Mouse (Mus musculus): ENCODE data around the gene Zbp1. TPM values are rescaled to one million over a fixed set of nuclear protein-coding genes. Genes with fewer than 3 reads are reported as not detected.

Zbp1 gene
- polyA plus RNA-seq, 1 experiment = 7.8 TPM

GRCm38 (mm10) chr2:173225906-173226305, 7.2 kb upstream of the Zbp1 start:
- no peak for DNase-seq
- Histone ChIP-seq H3K4me1 (ENCODE audit: control insufficient read depth, insufficient read depth, low read length) (no peaks in the 10 kb centered on the region), H3K36me3 (ENCODE audit: control insufficient read depth, insufficient read depth, low read length) (no peaks in the 10 kb centered on the region), H3K27me3 (replicated peaks; ENCODE audit: control insufficient read depth, insufficient read depth, low read length) (no peaks in the 10 kb centered on the region), H3K27ac (ENCODE audit: insufficient read depth, low read depth, low read length) (no peak overlapping the region), H3K4me3 (ENCODE audit: insufficient read depth, low read depth, low read length) (no peak overlapping the region)
- 86% methylated on average over 7 of the region's 7 CpGs for WGBS
- TF ChIP-seq POLR2A (IDR thresholded peaks at IDR 0.05; ENCODE audit: low read depth, low read length) (no peak), CTCF (conservative IDR thresholded peaks at IDR 0.05; ENCODE audit: insufficient read depth, insufficient read length, low read depth, low read length) (no peak)

- no peak for TF ChIP-seq CTCF (conservative IDR thresholded peaks at IDR 0.05; ENCODE audit: insufficient read depth, insufficient read length, low read depth, low read length)
- H3K27ac ChIP-seq (ENCODE audit: insufficient read depth, low read depth, low read length) = no peak overlapping the region
Measured at GRCm38 (mm10) chr2:173224832-173225231, 6.1 kb upstream of the Zbp1 start.

GRCm38 (mm10) chr2:173224097-173224496, 5.4 kb upstream of the Zbp1 start:
- 28% methylated on average over 3 of the region's 3 CpGs for WGBS
- no peaks in the 10 kb centered on the region for H3K36me3 ChIP-seq (ENCODE audit: control insufficient read depth, insufficient read depth, low read length)
- H3K27ac ChIP-seq (ENCODE audit: insufficient read depth, low read depth, low read length) = no peak overlapping the region
- no peaks in the 10 kb centered on the region for H3K4me1 ChIP-seq (ENCODE audit: control insufficient read depth, insufficient read depth, low read length)
- no peak for DNase-seq
- no peak for TF ChIP-seq CTCF (conservative IDR thresholded peaks at IDR 0.05; ENCODE audit: insufficient read depth, insufficient read length, low read depth, low read length)
- TF ChIP-seq POLR2A (IDR thresholded peaks at IDR 0.05; ENCODE audit: low read depth, low read length) = no peak
- no peak overlapping the region for H3K4me3 ChIP-seq (ENCODE audit: insufficient read depth, low read depth, low read length)
- H3K27me3 ChIP-seq (replicated peaks; ENCODE audit: control insufficient read depth, insufficient read depth, low read length) = no peaks in the 10 kb centered on the region

More at GRCm38 (mm10) chr2:173224832-173225231, 6.1 kb upstream of the Zbp1 start:
- no peak for DNase-seq
- Histone ChIP-seq H3K27me3 (replicated peaks; ENCODE audit: control insufficient read depth, insufficient read depth, low read length) (no peaks in the 10 kb centered on the region), H3K36me3 (ENCODE audit: control insufficient read depth, insufficient read depth, low read length) (no peaks in the 10 kb centered on the region), H3K4me3 (ENCODE audit: insufficient read depth, low read depth, low read length) (no peak overlapping the region), H3K4me1 (ENCODE audit: control insufficient read depth, insufficient read depth, low read length) (no peaks in the 10 kb centered on the region)
- 51% methylated on average over 7 of the region's 7 CpGs for WGBS

- TF ChIP-seq CTCF (conservative IDR thresholded peaks at IDR 0.05; ENCODE audit: insufficient read depth, insufficient read length, low read depth, low read length) (no peak), POLR2A (IDR thresholded peaks at IDR 0.05; ENCODE audit: low read depth, low read length) (no peak)
Measured at GRCm38 (mm10) chr2:173223496-173223895, 4.8 kb upstream of the Zbp1 start.

GRCm38 (mm10) chr2:173220754-173221153, 2.0 kb upstream of the Zbp1 start:
- Histone ChIP-seq H3K27me3 (replicated peaks; ENCODE audit: control insufficient read depth, insufficient read depth, low read length) (no peaks in the 10 kb centered on the region), H3K4me1 (ENCODE audit: control insufficient read depth, insufficient read depth, low read length) (no peaks in the 10 kb centered on the region), H3K27ac (ENCODE audit: insufficient read depth, low read depth, low read length) (no peak overlapping the region), H3K4me3 (ENCODE audit: insufficient read depth, low read depth, low read length) (no peak overlapping the region), H3K36me3 (ENCODE audit: control insufficient read depth, insufficient read depth, low read length) (no peaks in the 10 kb centered on the region)
- 94% methylated on average over 9 of the region's 9 CpGs for WGBS
- no peak for DNase-seq
- no peak for TF ChIP-seq POLR2A (IDR thresholded peaks at IDR 0.05; ENCODE audit: low read depth, low read length)
- TF ChIP-seq CTCF (conservative IDR thresholded peaks at IDR 0.05; ENCODE audit: insufficient read depth, insufficient read length, low read depth, low read length) = no peak

More at GRCm38 (mm10) chr2:173223496-173223895, 4.8 kb upstream of the Zbp1 start:
- WGBS = 51% methylated on average over 3 of the region's 3 CpGs
- Histone ChIP-seq H3K27me3 (replicated peaks; ENCODE audit: control insufficient read depth, insufficient read depth, low read length) (no peaks in the 10 kb centered on the region), H3K4me1 (ENCODE audit: control insufficient read depth, insufficient read depth, low read length) (no peaks in the 10 kb centered on the region), H3K36me3 (ENCODE audit: control insufficient read depth, insufficient read depth, low read length) (no peaks in the 10 kb centered on the region), H3K4me3 (ENCODE audit: insufficient read depth, low read depth, low read length) (no peak overlapping the region), H3K27ac (ENCODE audit: insufficient read depth, low read depth, low read length) (no peak overlapping the region)
- no peak for DNase-seq

GRCm38 (mm10) chr2:173219256-173219954, 682 bp upstream of the Zbp1 start:
- TF ChIP-seq POLR2A (IDR thresholded peaks at IDR 0.05; ENCODE audit: low read depth, low read length) = no peak
- peak; percentile 71 for TF ChIP-seq CTCF (conservative IDR thresholded peaks at IDR 0.05; ENCODE audit: insufficient read depth, insufficient read length, low read depth, low read length)
- Histone ChIP-seq H3K27me3 (replicated peaks; ENCODE audit: control insufficient read depth, insufficient read depth, low read length) (no peaks in the 10 kb centered on the region), H3K27ac (ENCODE audit: insufficient read depth, low read depth, low read length) (peak overlapping the region; percentile 41; the same call in 1 of the 2 replicates), H3K4me3 (ENCODE audit: insufficient read depth, low read depth, low read length) (no peak overlapping the region), H3K4me1 (ENCODE audit: control insufficient read depth, insufficient read depth, low read length) (no peaks in the 10 kb centered on the region), H3K36me3 (ENCODE audit: control insufficient read depth, insufficient read depth, low read length) (no peaks in the 10 kb centered on the region)
- peak; percentile 68 for DNase-seq
- 33% methylated on average over 10 of the region's 10 CpGs for WGBS

GRCm38 (mm10) chr2:173217763-173218258, 912 bp downstream of the Zbp1 start:
- no peaks in the 10 kb centered on the region for H3K36me3 ChIP-seq (ENCODE audit: control insufficient read depth, insufficient read depth, low read length)
- H3K27ac ChIP-seq (ENCODE audit: insufficient read depth, low read depth, low read length) = no peak overlapping the region
- DNase-seq = no peak
- WGBS = 93% methylated on average over 5 of the region's 5 CpGs
- H3K4me3 ChIP-seq (ENCODE audit: insufficient read depth, low read depth, low read length) = no peak overlapping the region
- no peak for TF ChIP-seq POLR2A (IDR thresholded peaks at IDR 0.05; ENCODE audit: low read depth, low read length)
- H3K27me3 ChIP-seq (replicated peaks; ENCODE audit: control insufficient read depth, insufficient read depth, low read length) = no peaks in the 10 kb centered on the region
- no peaks in the 10 kb centered on the region for H3K4me1 ChIP-seq (ENCODE audit: control insufficient read depth, insufficient read depth, low read length)

Measured in kidney, adult 2 months (tissue).